Mouse (Mus musculus) liver, adult 2 months (tissue): ENCODE data around the gene Raf1. TPM values are rescaled to one million over a fixed set of nuclear protein-coding genes. Genes with fewer than 3 reads are reported as not detected.
"Not testable (repeated sequence)": the region's sequence is repeated elsewhere in the genome, so short reads cannot be mapped to it uniquely, and the experiment has no call there.

ENCODE experiments used
- DNase-seq: peaks from one replicate; pipeline ENCODE4 v3.0.0-alpha.2; 2011; ENCODE audit warnings: low read depth, low spot score; ENCODE audit errors: extremely low read depth
- H3K27ac ChIP-seq: fragments of 200-500 bp; replicated peaks from 2 replicates; pipeline ENCODE4 v1.5.1; 2012; ENCODE audit warnings: low read depth, mild to moderate bottlenecking, control low read depth, inconsistent platforms, low read length; ENCODE audit not compliant: insufficient read depth
- H3K27me3 ChIP-seq: fragments of 200-500 bp; 2 replicates; pipeline ENCODE4 v1.6.1; 2012; ENCODE audit warnings: mild to moderate bottlenecking, moderate library complexity, low read length, inconsistent platforms; ENCODE audit not compliant: control insufficient read depth, insufficient read depth
- H3K36me3 ChIP-seq: fragments of 200-500 bp; 2 replicates; pipeline ENCODE4 v1.6.1; 2012; ENCODE audit warnings: low read length, inconsistent platforms; ENCODE audit not compliant: control insufficient read depth, insufficient read depth
- H3K4me1 ChIP-seq: fragments of 200-500 bp; 2 replicates; pipeline ENCODE4 v1.6.1; 2011; ENCODE audit warnings: low read length; ENCODE audit not compliant: control insufficient read depth, insufficient read depth
- H3K4me3 ChIP-seq: fragments of 200-500 bp; 2 replicates; pipeline ENCODE4 v1.5.1; 2011; ENCODE audit warnings: low read depth, mild to moderate bottlenecking, control low read depth, low read length, moderate library complexity; ENCODE audit not compliant: insufficient read depth
- H3K79me2 ChIP-seq: fragments of 200-500 bp; 2 replicates; pipeline ENCODE4 v1.6.1; 2012; ENCODE audit warnings: inconsistent platforms, mild to moderate bottlenecking, low read length, moderate library complexity; ENCODE audit not compliant: control insufficient read depth, insufficient read depth
- H3K9ac ChIP-seq: fragments of 200-500 bp; 2 replicates; pipeline ENCODE4 v1.6.1; 2012; ENCODE audit warnings: low read depth, mild to moderate bottlenecking, control low read depth, inconsistent platforms, low read length
- CTCF ChIP-seq: fragments of 200-500 bp; IDR thresholded peaks from 2 replicates; pipeline ENCODE4 v1.5.1; 2011; ENCODE audit warnings: low read depth, low read length, control low read depth
- POLR2A ChIP-seq: fragments of 200-500 bp; IDR thresholded peaks from 2 replicates; pipeline ENCODE4 v1.6.1; 2011; ENCODE audit warnings: low read length, control low read depth; ENCODE audit not compliant: insufficient read depth; ENCODE audit errors: extremely low read depth
- WGBS: fragments of 180-500 bp; shearing (Covaris S2); methylation state at CpG from one replicate; pipeline ENCODE4 v1.1.7; 2018; 5-methylcytosine and 5-hydroxymethylcytosine counted together
- polyA plus RNA-seq: library from polyadenylated mRNA; depleted of rRNA; stranded (reverse); fragments of >200 nt; gene quantifications from 2 replicates; pipeline ENCODE4 v1.2.3, GENCODE M21; 2012
- total RNA-seq: library from RNA; depleted of rRNA; stranded (reverse); fragments of >200 nt; gene quantifications from 2 replicates; pipeline ENCODE4 v1.2.3, GENCODE M21; 2014

The Raf1 gene
- total and polyA plus RNA-seq, 2 experiments, result 71.0 to 129 TPM

DNA sequence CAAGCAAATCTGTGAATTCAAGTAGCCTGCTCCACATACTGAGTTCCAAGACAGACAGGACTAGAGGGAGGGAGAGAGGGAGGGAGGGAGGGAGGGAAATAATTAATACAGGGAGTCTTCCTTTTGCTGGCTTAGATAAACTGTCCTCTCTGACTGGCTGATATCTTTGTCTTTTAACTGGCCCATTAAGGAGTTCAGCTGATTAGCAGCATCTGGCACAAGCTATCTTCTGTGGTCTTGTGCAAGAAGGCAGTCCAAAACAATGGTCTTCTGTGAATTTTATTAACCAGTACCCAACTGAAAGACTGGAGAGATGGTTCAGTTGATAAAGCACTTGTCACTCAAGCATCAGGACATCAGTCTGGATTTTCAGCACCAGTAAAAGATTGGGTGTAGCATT, 17.6 kb downstream of the Raf1 start:
- Histone ChIP-seq H3K27ac (peak overlapping the region; percentile 58), H3K36me3 (no peaks in the 10 kb centered on the region), H3K4me3 (no peak overlapping the region), H3K79me2 (peaks cover 43% of the 10 kb centered on the region), H3K27me3 (no peaks in the 10 kb centered on the region), H3K4me1 (peaks cover 40% of the 10 kb centered on the region), H3K9ac (no peak overlapping the region)
- TF ChIP-seq CTCF, result no peak
- TF ChIP-seq POLR2A, result no peak
- DNase-seq, result peak; percentile 75

DNA sequence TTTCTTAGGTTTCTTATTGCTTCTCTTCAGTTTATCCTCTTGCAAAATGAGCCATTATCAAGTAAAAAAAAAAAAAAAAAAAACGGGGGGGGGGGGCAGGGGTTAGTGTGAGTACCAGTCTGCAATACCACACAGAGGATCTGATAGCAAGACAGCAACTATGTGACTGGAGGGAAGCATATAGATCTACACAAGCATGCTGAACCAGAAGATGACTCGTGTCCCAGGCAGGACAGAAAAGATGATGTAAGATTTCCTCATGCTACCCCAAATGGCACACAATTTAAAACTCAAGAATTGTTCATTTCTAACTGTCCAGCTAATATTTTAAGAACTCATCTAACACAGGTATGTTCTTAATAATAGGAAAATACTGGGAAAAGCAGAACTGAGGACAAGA, 22.5 kb downstream of the Raf1 start:
- H3K27me3 ChIP-seq, result no peaks in the 10 kb centered on the region
- H3K4me3 ChIP-seq, result no peak overlapping the region
- H3K27ac ChIP-seq, result peak overlapping the region; percentile 95
- H3K4me1 ChIP-seq, result peaks cover 60% of the 10 kb centered on the region
- no peaks in the 10 kb centered on the region for H3K36me3 ChIP-seq
- DNase-seq, result no peak
- TF ChIP-seq CTCF (no peak), POLR2A (no peak)
- peaks cover 39% of the 10 kb centered on the region for H3K79me2 ChIP-seq
- 13% methylated on average over 2 of the region's 2 CpGs for WGBS
- H3K9ac ChIP-seq, result no peak overlapping the region

DNA sequence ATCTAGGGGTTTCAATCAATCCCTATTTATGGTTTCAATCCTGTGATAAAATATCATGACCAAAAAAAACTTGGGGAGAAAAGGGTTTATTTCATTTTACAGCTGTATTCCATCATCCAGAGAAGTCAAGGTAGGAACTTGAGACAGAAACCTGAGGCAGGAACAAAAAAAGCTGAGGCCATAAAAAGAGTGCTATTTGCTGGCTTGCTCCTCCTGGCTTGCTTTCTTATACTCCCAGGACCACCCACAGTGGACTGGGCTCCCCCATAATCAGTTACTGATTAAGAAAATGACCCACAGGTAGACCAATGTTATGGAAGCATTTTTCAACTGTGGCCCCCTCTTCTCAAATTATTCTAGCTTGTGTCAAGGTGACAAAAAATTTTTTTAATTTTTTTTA, 24.7 kb downstream of the Raf1 start:
- no peak overlapping the region for H3K9ac ChIP-seq
- no peak overlapping the region; the same call in 1 of the 2 replicates for H3K27ac ChIP-seq
- peaks cover 56% of the 10 kb centered on the region for H3K4me1 ChIP-seq
- no peaks in the 10 kb centered on the region for H3K27me3 ChIP-seq
- DNase-seq, result no peak
- peaks cover 41% of the 10 kb centered on the region for H3K79me2 ChIP-seq
- H3K4me3 ChIP-seq, result no peak overlapping the region
- TF ChIP-seq POLR2A (no peak), CTCF (no peak)
- no peaks in the 10 kb centered on the region for H3K36me3 ChIP-seq

DNA sequence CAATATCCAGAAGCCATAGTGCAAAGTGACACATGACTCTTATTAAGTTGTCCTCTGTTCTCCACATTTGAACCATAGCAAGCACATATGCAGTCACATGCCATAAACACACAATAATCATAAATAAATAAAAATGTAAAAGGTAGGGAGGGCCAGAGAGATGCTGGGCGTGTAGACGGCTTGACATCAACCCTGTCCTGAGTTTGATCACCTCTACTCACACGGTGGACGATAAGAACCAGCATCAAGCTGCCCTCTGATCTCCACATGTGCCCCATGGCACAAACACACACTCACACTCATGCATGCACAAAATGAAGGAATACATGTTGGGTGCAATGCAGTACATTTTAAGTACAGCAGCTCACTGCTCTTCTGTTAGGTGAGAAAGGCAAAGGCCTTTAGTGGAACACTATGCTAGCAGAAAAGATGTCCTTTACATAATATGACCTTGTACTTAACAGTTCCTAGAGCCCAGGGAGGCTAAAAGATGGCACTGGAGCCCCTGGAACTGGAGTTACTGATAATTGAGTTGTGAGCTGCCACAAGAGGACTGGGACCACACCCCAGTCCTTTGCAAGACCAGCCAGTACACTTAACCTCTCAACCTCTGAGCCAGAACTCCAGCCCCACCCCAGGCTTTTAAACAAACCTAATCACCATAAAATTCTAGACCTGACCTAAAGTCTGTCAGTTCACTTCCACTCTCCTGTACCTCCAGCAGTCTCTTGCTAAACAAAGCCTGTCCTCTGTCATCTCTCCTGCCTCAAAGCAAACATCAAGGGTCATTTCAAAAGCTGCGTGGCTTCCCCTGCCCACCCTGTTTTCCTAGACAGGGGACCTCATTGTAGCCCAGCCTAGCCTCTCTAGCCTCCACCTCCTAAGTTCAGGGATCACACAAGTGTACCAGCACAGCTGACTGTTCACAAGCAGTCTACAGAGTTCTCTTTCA, 25.7 kb downstream of the Raf1 start:
- peaks cover 51% of the 10 kb centered on the region for H3K4me1 ChIP-seq
- DNase-seq, result peak; percentile 79
- H3K9ac ChIP-seq, result peak overlapping the region; percentile 29; the same call in 1 of the 2 replicates
- TF ChIP-seq CTCF (no peak), POLR2A (no peak)
- H3K79me2 ChIP-seq, result peaks cover 35% of the 10 kb centered on the region
- no peak overlapping the region for H3K4me3 ChIP-seq
- H3K27me3 ChIP-seq, result no peaks in the 10 kb centered on the region
- WGBS, result 13% methylated on average over 5 of the region's 5 CpGs
- no peaks in the 10 kb centered on the region for H3K36me3 ChIP-seq
- peak overlapping the region; percentile 59 for H3K27ac ChIP-seq

DNA sequence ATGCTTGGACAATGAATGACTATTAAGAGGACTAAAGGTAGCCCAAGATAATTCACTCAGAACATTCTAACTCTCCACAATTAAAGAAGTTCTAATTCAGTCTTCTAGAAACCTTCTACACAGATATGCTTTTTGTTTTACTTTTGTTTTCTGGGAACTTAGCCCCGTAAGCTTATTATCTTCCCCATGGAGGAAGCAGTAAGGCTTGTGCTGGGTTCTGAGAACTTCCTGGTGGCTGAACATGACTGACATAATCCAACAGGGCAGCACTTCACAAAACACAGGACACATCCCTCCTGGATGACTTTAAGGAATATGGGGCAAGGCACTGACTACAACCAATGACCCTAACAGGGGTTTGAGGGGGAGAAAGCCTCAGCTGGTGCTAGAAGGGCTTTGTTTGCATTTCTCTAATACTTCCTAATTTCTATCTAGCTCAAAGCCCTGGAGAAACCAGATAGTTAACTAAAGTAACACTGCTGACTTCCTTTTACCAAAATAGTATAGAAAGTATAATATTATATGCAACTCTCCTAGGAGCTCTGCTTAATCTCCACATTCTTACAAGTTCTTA, 26.6 kb downstream of the Raf1 start:
- H3K27ac ChIP-seq, result peak overlapping the region; percentile 85
- no peak overlapping the region for H3K4me3 ChIP-seq
- H3K27me3 ChIP-seq, result no peaks in the 10 kb centered on the region
- no peak for TF ChIP-seq CTCF
- TF ChIP-seq POLR2A, result no peak
- peaks cover 50% of the 10 kb centered on the region for H3K4me1 ChIP-seq
- peaks cover 40% of the 10 kb centered on the region for H3K79me2 ChIP-seq
- no peak for DNase-seq
- no peaks in the 10 kb centered on the region for H3K36me3 ChIP-seq
- WGBS, result 26% methylated on average over 1 of the region's 1 CpGs
- no peak overlapping the region for H3K9ac ChIP-seq

DNA sequence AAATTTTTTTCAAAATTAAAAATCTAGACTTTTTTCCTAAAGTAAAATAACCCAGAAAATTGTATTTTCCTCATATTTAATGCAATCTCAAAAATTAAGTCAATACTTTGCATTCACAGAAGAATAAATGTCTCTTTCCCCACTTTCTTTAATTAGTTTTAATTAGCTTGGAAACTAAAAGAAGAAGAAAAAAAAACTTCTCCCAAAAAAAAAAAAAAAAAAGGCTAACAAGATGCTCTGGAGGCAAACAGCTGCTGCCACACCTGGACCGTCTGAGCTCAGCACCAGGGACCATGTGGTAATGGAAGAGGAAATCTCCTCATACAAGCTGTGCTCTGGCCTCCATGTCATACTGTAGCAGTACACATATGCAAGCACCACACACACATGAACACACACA, 33.1 kb downstream of the Raf1 start:
- TF ChIP-seq CTCF, result no peak
- TF ChIP-seq POLR2A, result no peak

DNA sequence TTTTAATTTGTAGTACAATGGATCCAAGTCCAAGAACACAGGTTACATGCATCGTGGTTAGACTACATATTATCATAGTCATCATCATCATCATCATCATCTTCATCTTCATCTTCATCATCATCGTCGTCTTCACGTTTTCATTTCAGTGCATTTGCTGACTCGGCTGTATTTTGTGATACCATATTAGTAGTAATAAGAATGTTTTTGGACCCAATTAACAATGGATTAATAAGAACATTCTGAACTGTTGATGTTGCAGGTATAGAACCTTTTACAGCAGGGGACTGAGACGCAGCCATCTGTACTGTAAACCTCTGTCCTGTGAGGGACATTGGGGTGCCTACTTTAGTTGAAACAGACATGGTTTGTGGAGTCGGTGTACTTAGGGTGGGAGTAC, 38.2 kb downstream of the Raf1 start:
- not testable (repeated sequence) for H3K4me1 ChIP-seq, H3K9ac ChIP-seq, DNase-seq, H3K27me3 ChIP-seq, H3K27ac ChIP-seq, H3K4me3 ChIP-seq
- H3K79me2 ChIP-seq, result peaks cover 16% of the 10 kb centered on the region; the same call in 1 of the 2 replicates
- 89% methylated on average over 7 of the region's 7 CpGs for WGBS
- H3K36me3 ChIP-seq, result peaks cover 54% of the 10 kb centered on the region

More for the DNA sequence above, 33.1 kb downstream of the Raf1 start:
- no peak for DNase-seq
- no peaks in the 10 kb centered on the region for H3K27me3 ChIP-seq
- no peak overlapping the region for H3K4me3 ChIP-seq
- peaks cover 8% of the 10 kb centered on the region for H3K4me1 ChIP-seq
- H3K79me2 ChIP-seq, result peaks cover 33% of the 10 kb centered on the region
- peaks cover 31% of the 10 kb centered on the region for H3K36me3 ChIP-seq
- H3K9ac ChIP-seq, result no peak overlapping the region
- WGBS, result 91% methylated on average over 1 of the region's 1 CpGs
- no peak overlapping the region for H3K27ac ChIP-seq
